Mouse (Mus musculus) cerebellum, adult 11 months (tissue): ENCODE results near the gene Cd164.

ENCODE experiments used
- DNase-seq: peaks from one replicate; pipeline ENCODE4 v3.0.0; 2022

The Cd164 gene

DNA sequence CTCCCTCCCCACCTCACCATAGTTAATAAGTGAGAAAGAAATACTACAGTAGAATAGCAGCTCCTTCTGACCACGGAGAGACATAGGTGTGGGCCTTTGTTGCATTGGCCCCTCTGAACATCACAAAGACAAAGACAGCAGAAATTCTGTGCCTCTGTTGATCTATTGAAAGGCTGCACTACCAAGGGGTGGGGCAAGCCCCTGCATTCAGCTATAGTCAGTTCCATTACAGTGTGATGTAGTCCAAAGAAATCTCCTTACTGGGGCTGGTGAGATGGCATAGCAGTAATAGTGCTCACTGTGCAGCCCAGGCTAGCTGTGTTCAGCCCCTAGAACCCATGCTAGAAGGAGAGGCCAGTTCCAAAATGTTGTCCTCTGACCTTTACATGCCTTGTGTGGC is 14.2 kb upstream of the Cd164 start:
- DNase-seq = no peak

DNA sequence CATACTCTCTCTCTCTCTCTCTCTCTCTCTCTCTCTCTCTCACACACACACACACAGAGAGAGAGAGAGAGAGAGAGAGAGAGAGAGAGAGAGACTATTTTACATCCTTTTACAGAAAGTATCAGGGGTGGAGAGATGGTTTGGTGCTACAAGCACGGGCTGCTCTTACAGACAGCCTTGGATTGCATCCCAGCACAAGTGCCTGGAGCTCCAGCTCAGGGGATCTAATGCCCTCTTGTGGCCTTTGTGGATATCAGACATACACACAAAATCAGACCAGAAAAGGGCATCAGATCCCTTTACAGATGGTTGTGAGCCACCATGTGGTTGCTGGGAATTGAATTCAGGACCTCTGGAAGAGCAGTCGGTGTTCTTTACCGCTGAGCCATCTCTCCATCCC is 13.8 kb upstream of the Cd164 start:
- DNase-seq = peak; percentile 64

DNA sequence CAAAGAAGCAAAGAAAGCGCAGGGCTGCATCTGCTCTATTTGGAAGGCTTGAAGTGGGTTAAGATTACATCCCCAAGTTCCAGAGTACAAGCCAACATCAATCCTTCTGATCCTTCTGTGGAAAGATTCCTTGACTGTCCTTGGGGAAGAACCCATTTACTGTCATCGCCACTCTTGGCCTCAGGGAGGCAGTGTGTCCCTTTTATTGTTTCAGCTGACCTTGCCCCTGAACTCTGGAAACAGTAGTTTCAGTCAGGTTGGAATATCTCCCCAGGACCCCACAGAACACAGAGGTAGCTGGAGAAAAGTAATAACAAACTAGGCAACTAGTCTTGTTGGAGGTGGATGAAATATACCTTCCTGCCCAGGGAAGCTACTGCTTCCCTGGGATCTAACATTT is 10.1 kb upstream of the Cd164 start:
- DNase-seq = no peak

DNA sequence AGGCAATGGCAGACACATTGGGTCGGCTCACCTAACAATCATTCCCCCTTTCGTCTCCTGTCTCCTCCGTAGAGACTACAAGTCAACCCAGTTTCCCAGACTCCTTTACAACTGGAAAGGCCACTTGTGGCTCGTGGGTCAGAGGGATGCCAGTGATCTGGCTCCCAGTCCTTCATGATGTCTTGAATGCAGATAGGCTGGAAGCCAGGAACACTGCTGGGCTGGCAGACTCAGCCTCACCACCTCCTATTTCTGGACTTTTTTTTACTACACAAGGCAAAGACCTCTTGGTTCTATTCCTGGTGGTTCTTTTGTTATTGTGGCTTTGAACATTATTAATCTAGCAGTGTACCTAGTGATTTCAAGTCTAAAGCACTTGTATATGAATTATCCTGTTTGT is 4.9 kb upstream of the Cd164 start:
- no peak for DNase-seq

DNA sequence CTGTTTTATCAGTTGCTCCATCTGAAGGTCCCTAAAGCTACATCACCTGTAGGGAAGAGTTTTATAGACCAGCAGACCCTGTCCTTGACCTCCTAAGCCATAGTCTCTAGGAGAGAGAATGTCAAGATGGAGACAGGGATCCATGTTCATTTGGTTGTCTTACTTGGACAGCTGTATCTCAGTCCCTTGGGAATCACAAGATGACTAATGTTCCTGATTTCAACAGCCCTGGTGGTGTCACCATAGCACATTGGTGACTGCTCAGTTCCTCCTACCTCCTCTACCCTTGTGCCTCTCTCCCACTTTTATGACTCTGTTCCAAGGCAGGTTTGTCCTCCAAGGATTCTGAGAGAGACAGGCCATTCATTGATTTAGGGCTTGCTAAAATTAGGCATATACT is 4.3 kb upstream of the Cd164 start:
- no peak for DNase-seq

DNA sequence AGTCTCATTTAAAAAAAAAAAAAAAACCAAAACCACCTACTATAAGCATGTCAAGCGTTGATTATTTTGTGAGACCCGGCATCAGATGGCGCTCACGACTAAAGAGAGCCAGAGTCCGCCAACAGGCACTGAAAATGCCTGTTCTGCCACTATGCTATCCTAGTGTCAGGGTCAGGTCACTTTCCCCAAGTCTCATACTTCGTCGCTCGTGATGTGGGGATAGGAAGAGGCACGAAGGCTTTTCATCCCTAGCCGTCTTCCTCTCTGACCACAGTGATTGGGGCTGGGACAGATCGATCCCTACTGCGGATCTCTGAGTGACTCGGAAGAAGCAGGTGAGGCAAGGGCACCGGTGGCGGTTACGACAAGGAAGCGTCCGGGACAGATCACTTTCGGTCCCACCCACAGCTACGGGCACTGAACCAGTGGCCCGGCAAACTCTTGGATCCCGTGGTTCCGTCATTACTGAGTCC is 670 bp upstream of the Cd164 start:
- peak; percentile 66 for DNase-seq

DNA sequence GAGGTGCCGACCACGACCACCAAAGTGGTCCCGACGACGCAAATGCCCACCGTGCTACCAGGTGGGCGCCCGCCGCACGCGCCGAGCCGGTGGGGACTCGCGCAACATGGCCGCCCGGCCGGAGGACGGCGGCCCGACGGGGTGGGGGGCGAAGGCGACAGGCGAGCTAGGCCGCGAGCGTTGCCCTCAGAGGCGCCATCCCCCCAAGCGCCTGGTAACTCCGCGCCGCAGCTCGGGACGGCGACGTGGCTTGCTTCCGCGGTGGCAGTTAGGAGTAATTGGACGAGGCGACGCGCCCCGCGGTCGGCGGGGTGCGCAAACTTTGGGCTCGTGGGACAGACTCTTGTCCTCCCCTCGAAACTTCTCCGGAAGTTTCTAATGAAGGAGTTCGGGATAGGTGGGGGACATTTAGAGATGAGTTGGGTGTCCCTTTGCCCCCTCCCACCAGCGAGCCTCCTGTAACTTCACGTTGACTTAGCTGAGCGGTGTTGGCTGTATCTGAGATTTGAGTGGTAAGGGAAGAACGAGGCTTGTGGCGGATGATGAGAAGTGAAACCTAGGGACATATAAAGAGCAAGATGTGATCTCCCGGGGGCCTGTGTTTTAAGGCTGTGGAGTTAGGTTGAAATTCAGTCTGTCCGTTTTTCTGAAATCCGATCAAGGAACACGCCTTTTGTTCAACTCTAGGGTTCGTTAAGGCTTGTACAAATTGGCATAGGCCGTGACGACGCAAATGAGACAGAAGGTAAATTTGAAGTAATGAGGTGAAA is 611 bp downstream of the Cd164 start:
- peak; percentile 50 for DNase-seq

DNA sequence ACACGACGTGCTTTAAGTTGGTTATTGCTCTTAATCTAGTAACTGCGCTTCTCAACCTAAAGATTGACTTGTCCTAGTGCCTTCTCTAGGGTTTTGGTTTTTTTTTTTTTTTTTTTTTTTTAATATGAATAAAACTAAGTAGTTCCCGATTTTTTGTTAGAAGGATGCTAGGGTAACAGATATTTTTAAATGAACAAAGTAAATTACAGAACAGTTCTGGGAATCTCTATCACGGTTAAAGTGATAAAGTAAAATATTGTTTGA is 1.1 kb downstream of the Cd164 start:
- no peak for DNase-seq

DNA sequence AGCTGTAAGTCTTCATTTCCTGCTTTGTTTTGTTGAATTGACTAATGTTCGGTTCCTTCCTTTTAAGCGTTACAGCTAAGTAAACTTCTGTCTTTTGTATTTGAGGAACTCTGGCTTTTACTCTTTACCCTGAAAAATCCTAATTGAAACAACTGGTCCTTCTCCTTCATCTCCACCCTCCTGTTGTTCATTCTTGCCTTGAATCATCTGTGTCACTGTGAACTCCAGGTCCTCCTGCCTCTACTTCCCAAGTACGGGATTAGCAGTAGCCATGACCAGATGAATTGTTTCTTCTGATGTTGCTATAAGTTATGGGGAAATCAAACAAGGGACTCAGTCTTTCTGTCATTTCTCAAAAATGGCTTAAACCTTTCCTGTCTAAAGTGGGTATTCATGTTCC is 4.2 kb downstream of the Cd164 start:
- no peak for DNase-seq

DNA sequence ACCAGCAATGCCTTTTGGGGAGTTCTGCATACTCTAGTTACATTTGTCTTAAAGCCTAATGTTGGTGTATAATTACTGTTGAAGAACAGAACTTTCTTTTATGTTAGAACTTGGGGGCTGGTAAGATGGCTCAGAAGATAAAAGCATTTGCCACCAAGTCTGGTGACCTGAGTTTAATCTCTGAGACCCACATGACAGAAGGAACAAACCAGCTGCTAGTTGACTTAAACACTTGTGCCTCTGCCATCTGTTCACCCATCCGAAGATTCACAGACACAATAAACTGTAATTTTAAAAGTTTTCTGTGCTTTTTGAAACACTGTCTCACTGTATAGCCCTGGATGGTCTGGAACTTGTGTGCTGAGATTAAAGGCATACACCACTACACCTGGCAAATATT is 6.5 kb downstream of the Cd164 start:
- DNase-seq = no peak

DNA sequence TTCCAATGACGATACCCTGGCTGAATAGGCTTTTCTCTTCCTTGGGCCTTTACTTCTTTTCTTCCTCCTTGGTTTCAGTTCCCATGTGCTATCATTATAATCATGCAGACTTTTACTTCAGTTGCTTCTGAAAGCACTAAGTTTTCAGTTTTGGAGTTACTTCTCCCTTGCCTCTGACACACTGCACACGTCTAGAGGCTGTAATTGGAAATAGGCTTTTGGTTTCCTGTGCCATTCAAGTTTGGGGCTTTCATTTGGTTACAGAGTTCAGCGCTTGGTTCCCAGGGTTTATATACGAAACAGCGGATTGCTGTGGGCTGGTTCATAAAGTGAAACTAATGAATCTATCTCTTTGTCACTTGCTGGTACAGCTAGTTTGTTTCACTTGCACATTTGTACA is 10.8 kb downstream of the Cd164 start:
- no peak for DNase-seq

DNA sequence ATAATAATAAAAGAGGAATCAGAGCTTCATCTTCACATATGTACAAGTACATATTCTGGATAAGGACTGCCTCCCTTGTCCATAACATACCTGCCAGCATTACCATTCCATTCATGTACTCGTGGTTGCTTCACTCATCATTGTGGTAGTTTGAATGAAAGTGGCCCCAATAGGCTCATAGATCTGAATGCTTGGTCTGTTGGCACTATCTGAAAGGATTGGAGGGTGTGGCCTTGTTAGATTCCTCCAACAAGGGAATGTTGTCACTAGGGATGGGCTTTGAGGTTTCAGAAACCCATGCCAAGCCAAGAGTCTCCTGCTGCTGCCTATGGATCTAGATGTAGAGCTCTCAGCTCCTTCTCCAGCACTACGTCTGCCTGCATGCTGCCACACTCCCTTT is 16.8 kb downstream of the Cd164 start:
- DNase-seq = no peak

DNA sequence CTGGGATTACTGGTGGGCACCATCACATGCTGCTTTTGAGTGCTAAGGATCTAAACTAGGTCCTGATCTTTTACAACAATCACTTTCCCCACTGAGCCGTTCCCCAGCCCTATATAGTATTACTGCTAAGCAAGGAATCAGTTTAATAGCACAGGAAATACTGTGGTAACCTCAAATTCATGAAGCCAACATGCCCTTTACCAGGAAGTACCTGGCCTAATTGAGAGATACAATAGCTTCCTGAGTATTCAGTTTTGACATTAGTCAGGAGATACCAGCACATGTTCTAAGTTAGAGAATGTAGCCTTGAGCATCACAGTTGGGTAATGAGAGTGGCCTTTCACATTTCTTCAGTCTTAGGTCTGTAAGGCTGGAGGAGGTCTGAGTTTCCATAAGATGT is 17.5 kb downstream of the Cd164 start:
- DNase-seq = no peak

DNA sequence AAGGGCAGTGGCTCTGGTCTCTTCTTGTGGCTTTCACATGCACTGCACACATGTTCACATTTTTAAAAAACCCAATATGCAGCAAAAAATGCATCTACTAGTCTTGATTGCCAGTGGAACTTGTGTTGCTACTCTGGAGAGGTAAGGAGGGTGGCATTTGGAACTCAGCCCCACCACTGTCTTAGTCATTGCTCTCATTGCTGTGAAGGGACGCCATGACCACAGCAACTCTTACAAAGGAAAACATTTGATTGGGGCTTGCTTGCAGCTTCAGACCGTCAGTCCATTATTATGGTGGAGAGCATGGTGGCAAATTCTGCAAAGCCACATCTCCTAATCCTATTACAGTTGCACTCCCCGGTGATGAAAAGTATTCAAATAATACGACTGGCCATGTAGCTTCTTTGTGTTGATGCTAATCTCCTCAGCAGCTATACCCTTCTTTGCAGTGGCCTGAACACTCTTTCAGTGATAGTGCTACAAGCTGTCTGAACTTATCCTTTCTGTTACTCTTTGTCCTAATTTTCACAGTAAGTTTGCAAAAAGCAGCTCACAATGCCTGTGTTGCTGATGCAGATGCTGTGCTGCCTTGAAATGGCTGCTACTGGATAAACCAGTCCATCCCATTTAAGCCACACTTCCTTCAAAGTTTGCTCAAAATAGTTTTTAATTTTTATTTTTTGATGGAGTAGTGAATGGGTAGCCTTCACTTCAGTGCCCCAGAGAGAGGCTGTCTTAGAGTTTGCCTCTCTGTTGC is 18.2 kb downstream of the Cd164 start:
- no peak for DNase-seq

DNA sequence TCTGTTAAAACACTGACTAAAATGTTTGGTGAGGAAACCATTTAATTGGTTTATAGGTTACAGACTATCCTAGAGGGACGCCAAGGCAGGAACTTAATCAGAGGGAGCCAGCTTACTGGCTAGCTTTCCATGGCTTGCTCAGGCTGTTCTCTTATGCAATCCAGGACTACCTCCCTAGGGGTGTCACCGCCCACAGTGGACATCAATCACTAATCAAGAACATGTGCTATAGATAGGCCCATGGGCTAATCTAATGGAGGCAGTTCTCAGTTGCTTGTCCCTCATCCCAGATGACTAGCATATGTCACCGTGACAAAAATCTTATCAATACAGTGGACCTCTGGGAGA is 18.7 kb downstream of the Cd164 start:
- no peak for DNase-seq

DNA sequence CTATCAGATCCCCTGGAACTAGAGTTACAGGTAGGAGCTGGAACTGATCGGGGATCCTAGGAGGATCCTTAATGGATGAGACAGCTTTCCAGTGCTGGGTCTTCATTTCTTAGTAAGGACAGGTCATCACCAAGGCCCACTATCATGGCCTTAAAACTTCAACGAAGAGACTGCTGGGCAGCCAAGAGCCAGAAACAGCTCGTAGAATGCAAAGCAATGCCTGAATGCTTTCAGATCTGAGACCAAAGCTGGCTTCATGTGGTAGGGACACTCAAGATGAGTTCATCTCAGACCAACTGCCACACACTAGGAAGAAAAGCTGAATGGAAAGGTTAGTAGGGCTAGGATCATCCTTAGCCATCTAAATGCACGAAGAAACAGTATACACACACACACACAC is 19.8 kb downstream of the Cd164 start:
- DNase-seq = no peak

DNA sequence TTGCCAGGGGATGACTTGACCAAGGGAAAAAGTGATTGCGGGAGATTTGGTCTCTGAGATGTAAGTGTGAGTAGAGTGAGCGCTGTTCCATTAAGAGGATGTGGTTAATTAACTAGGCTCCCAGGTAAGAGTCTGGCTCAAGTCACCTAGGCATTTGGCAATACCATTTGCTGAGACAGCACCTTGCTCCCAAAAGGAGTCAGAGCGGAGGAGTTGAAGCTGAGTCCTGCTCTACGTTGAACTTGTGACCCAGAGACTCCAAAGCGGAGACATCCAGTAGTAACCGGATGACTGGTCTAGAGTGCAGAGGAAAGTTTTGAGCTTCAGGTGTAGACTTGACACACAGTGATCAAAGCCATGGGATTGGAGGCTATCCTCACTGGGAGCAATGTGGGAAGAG is 22.8 kb downstream of the Cd164 start:
- no peak for DNase-seq

DNA sequence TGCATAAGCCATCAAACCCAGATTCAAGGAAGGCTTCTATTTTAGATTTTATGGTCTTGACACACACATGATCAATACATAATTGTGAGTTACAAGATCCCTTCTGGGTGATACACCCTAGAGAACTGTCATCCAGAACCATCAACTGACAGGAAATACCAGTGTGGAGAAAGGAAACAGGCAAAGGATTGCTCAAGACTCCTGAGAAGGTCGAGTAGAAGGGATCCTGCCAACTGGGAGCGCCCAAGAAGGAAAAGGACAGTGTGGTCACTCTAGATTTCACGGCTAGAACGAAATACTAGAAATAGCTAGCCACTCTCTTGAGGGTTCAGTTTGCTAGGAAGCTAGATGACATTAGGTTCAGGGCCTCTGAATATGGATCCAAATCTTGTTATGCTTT is 24.2 kb downstream of the Cd164 start:
- no peak for DNase-seq

DNA sequence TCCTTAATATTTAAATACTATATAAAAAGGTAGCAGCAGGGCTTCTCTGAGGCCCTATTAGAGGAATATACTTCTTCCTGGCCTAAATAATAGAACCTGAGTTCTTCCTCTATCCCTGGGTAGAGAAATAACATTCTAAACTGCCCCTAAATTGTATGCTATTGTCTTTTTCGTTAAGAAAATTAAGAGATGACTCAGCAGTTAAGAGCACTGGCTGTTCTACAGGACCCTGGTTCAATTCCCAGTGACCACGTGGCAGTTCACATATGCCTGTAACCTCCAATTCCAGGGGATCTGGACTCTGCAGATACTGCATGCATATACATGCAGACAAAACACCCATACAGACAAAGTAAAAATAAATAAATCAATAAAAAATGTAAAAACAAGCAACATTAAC is 24.6 kb downstream of the Cd164 start:
- DNase-seq = no peak

DNA sequence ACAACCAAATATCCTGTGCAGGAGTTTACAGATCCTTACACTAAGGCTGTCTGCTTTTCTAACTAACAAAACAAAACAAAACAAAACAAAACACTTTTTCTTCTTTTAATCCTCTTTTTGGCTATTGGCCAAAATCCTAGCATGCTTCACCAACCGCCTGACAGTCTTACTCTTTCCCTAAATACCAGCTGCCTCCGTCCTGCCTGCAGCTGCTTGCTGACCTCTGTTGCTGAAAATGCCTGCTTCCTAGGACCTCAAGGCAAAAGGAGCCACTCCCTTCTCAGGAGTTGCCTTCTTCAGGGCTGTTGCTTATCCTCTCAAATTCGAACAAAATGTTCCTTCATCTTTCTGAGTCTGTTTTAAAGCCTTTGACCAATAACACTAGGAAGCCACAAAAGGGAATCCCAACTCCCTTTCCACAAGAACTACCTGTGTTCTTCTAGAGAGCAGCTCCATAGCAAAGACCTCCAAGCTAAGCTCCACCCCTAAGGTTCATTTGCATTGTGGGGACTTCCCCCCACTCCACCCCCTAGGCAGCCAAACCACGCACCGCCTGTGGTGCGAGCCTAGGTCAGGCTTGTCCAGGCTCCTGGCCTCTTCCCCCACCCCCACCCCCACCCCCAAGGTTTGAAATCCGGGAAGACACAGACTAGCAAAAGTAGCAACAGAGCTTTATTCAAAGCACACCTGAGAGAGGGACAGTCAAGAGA is 25.4 kb downstream of the Cd164 start:
- no peak for DNase-seq

DNA sequence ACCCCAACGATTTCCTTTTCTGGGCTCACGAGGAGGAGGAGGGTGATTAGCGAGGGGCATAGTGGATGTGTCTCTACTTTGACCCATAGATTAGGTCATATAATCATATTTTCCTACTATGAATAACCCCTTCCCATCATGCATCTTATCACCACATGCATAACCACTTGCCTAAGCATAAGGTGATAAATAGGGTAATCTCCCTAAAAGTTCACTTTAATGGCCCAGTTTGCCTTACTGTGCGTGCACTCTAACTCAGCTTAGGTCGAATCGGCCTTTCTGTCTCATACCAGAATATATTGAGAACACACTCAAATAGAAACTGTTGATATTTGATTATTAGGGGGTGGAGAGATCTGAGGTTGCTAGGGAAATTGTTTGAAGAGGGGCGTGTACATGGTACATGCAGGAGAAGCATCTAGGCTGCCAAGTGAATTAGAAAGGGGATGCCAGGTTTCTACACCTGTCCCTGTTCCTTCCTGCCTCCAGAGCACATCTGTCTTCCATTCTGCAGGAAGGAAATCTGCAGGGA is 26.1 kb downstream of the Cd164 start:
- DNase-seq = no peak

DNA sequence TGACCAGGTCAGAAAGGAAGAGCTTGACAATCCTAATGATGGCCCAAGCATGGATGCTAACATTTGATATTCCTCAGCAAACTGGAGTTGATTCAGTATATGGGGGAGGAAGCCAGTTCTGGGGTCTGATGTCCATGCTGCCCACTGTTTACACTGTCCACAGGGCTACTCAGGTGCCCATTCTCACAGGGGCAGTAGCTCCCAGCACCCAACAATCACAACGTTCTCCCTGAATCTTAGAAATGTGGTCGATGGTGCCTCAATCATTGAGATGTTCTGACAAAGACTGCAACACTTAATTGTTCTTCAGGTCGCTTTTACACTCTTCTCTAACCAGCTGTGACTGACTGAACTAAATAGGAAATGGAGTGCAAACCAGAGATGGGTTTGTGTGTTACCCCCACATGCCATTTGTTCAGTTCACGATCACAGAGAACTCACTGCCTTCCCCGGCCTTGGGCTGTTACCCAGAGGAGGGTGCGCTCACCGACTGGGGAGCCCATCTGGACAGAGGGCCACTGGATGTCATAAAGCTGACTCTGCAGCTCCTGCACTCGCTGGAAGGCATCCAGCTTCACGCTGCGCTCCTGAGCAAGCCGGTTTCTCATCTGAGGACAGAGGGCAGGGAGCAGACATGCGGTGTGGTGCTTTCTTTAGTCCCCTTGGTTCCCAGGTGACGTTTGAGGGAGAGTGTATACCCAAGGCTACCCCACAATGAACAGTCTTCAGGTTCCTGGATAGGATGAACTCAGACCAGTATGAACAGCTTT is 27.4 kb downstream of the Cd164 start:
- DNase-seq = no peak

DNA sequence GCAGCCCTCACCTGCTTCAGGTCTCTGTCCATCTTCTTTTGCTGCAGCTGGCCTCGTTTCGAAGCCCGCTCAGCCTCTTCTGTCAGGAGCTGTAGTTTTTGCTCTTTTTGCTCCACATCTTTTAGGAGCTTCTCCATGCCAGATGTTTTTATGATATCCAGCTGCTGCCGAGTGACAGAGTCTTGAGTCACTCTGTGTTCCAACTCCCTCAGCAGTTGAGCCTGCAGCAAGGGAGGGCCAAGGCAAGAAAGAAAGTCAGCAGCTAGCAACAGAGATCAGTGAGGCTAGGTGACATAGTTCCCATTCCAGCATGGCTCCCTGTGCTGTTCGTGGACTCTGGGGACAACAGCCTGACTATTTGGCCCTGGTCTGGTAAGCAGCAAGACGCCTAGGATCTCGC is 31.5 kb downstream of the Cd164 start:
- DNase-seq = no peak
